Mouse (Mus musculus) erythroblast, adult 5-6 weeks (primary cell): ENCODE measurements around the gene Olfr1104. TPM values are rescaled to one million over a fixed set of nuclear protein-coding genes. Genes with fewer than 3 reads are reported as not detected.

Source experiments
- ATAC-seq: replicated peaks from 2 replicates; pipeline ENCODE4 v1.8.0; 2016; ENCODE audit warnings: moderate number of reproducible peaks, mild to moderate bottlenecking, moderate TSS enrichment, inconsistent platforms; ENCODE audit not compliant: poor library complexity, low FRiP score, severe bottlenecking
- total RNA-seq, 2 experiments: library from RNA; stranded (forward) in 1 of 2; stranded (reverse) in 1 of 2; fragments of 150-400 nt in 1 of 2; fragments of 200-764, 138-1000 nt in 1 of 2; gene quantifications; 2 replicates each; pipeline versions ENCODE4 v1.2.3 to v1.2.4; 2015 to 2017; ENCODE audit warnings: low replicate concordance in 2 of 2

The Olfr1104 gene
- not detected in 2 replicates for total RNA-seq (2015; ENCODE audit: low replicate concordance)
- not detected in 2 replicates for total RNA-seq (2017; ENCODE audit: low replicate concordance)

- no peak for ATAC-seq
Measured at GRCm38 (mm10) chr2:87026980-87027379, at the start of gene Olfr1104. Gene Olfr1104 (minus strand): TSS chr2:87027080.

- ATAC-seq, result no peak
Measured at GRCm38 (mm10) chr2:87075717-87076116, 48.8 kb upstream of the Olfr1104 start, which contains the start of gene Olfr1107. Gene Olfr1107 (minus strand): TSS chr2:87075817.

DNA sequence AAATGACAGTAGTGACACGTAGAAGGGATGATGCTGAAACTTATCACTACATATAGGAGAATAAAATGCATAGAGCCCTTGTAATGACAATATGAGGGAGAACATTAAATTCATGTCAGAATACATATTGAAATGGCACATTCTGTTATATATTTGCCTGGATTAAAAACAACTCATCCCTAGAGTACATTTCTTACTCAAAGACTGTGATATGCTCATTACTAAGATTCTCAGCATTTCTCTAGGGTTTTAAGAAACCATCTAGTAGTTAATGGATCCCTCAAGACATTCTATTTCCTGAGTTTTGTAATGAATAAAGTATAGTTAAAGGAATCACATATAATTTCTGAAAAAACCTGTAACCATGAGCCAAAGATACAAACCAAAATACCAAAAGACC lies 25.3 kb upstream of the Olfr1104 start, which contains the start of gene Olfr1106:
Gene Olfr1106, minus strand, starts transcription at position 101 of the 400 bp plus-strand sequence.
- no peak for ATAC-seq

DNA sequence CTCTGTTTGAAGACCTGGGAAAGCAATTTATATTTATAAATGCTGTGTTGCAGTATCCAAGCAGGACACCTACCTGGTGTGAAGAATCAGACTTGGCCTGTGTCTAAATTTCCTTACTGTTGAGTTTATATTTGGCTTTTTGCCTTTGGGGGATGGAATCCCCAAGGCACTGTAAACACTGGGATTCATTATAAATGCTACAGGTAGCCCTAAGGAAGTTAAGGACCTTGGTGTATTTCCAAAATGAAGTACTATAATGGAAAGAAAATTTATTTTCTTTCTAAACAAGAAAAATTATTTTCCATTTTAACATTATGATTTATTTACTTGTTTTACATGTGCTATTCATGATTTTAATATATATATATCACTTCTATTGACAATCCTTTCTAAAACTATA lies 9.6 kb upstream of the Olfr1104 start, which contains the start of gene Olfr1105:
Gene Olfr1105, minus strand, starts transcription at position 101 of the 400 bp plus-strand sequence.
- no peak for ATAC-seq

DNA sequence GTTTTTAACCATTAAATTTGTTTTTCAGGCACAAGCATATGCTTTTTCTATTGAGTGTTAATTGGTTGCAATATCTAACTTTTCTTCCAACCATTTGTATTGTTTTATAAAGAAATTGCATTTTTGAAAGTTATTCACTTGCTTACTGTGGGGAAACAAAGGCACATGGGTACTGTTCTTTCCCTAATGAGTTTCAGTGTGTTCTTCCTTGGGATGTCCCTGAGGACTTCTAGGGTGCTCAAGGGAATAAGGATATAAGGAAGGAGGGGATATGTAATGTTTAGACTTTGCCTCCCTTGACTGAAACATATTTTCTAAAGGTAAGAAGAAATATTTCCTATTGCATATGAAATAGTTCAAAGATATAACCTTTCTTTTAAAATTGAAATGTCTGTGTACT lies 28.8 kb downstream of the Olfr1104 start, which contains the start of gene Olfr1102:
Gene Olfr1102, plus strand, starts transcription at position 301 of the 400 bp plus-strand sequence.
- no peak for ATAC-seq

DNA sequence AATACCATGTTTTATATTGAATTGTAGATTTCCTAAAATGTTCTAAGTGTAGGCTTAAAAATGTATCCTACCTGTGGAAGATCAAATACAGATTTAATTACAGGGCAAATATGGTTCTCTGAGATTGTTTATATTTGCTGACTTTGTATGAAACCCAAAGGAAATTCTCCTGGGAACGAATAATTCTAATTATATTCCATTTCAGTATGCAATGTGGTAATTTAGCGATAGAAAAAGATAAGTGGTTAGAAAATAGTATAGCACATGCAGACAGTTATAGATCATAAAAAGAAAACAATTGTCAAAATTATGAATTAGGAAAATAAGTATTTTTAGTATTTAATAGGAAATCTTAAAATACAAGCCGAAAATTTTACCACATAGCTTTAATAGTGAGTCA lies 35.8 kb downstream of the Olfr1104 start, which contains the start of gene Olfr1101:
Gene Olfr1101, minus strand, starts transcription at position 101 of the 400 bp plus-strand sequence.
- ATAC-seq, result no peak

- ATAC-seq, result no peak
Measured at GRCm38 (mm10) chr2:86979854-86980253, 47.0 kb downstream of the Olfr1104 start, which contains the start of gene Olfr1100. Gene Olfr1100 (minus strand): TSS chr2:86979954.

Other genes starting within 250 kb of the Olfr1104 start
- not detected in 2 replicates for gene Olfr1093, start 244.6 kb downstream of the Olfr1104 start, total RNA-seq (2015; ENCODE audit: low replicate concordance)
- not detected in 2 replicates for gene Olfr1093, start 244.6 kb downstream of the Olfr1104 start, total RNA-seq (2017; ENCODE audit: low replicate concordance)
- not detected in 2 replicates for gene Olfr141, start 217.1 kb downstream of the Olfr1104 start, total RNA-seq (2015; ENCODE audit: low replicate concordance)
- not detected in 2 replicates for gene Olfr141, start 217.1 kb downstream of the Olfr1104 start, total RNA-seq (2017; ENCODE audit: low replicate concordance)
- gene Olfr1094, start 202.4 kb downstream of the Olfr1104 start, total RNA-seq (2015; ENCODE audit: low replicate concordance), result not detected in 2 replicates
- gene Olfr1094, start 202.4 kb downstream of the Olfr1104 start, total RNA-seq (2017; ENCODE audit: low replicate concordance), result not detected in 2 replicates
- not detected in 2 replicates for gene Olfr1095, start 175.4 kb downstream of the Olfr1104 start, total RNA-seq (2015; ENCODE audit: low replicate concordance)
- gene Olfr1095, start 175.4 kb downstream of the Olfr1104 start, total RNA-seq (2017; ENCODE audit: low replicate concordance), result not detected in 2 replicates
- not detected in 2 replicates for gene Gm13723, start 152.3 kb downstream of the Olfr1104 start, total RNA-seq (2015; ENCODE audit: low replicate concordance)
- not detected in 2 replicates for gene Gm13723, start 152.3 kb downstream of the Olfr1104 start, total RNA-seq (2017; ENCODE audit: low replicate concordance)
- not detected in 2 replicates for gene Olfr1097, start 134.9 kb downstream of the Olfr1104 start, total RNA-seq (2015; ENCODE audit: low replicate concordance)
- not detected in 2 replicates for gene Olfr1097, start 134.9 kb downstream of the Olfr1104 start, total RNA-seq (2017; ENCODE audit: low replicate concordance)
- not detected in 2 replicates for gene Olfr1098, start 102.5 kb downstream of the Olfr1104 start, total RNA-seq (2015; ENCODE audit: low replicate concordance)
- gene Olfr1098, start 102.5 kb downstream of the Olfr1104 start, total RNA-seq (2017; ENCODE audit: low replicate concordance), result not detected in 2 replicates
- gene Olfr1099, start 66.4 kb downstream of the Olfr1104 start, total RNA-seq (2015; ENCODE audit: low replicate concordance), result not detected in 2 replicates
- gene Olfr1099, start 66.4 kb downstream of the Olfr1104 start, total RNA-seq (2017; ENCODE audit: low replicate concordance), result not detected in 2 replicates
- not detected in 2 replicates for gene Olfr1100, start 47.1 kb downstream of the Olfr1104 start, total RNA-seq (2015; ENCODE audit: low replicate concordance)
- not detected in 2 replicates for gene Olfr1100, start 47.1 kb downstream of the Olfr1104 start, total RNA-seq (2017; ENCODE audit: low replicate concordance)
- gene Olfr1101, start 35.9 kb downstream of the Olfr1104 start, total RNA-seq (2015; ENCODE audit: low replicate concordance), result not detected in 2 replicates
- gene Olfr1101, start 35.9 kb downstream of the Olfr1104 start, total RNA-seq (2017; ENCODE audit: low replicate concordance), result not detected in 2 replicates
- not detected in 2 replicates for gene Olfr1102, start 28.7 kb downstream of the Olfr1104 start, total RNA-seq (2015; ENCODE audit: low replicate concordance)
- not detected in 2 replicates for gene Olfr1102, start 28.7 kb downstream of the Olfr1104 start, total RNA-seq (2017; ENCODE audit: low replicate concordance)
- gene Olfr1105, start 9.5 kb upstream of the Olfr1104 start, total RNA-seq (2015; ENCODE audit: low replicate concordance), result not detected in 2 replicates
- not detected in 2 replicates for gene Olfr1105, start 9.5 kb upstream of the Olfr1104 start, total RNA-seq (2017; ENCODE audit: low replicate concordance)
- gene Olfr1106, start 25.2 kb upstream of the Olfr1104 start, total RNA-seq (2015; ENCODE audit: low replicate concordance), result not detected in 2 replicates
- 0.26 TPM in 1 of 2 replicates, not detected in the other for gene Olfr1106, start 25.2 kb upstream of the Olfr1104 start, total RNA-seq (2017; ENCODE audit: low replicate concordance)
- not detected in 2 replicates for gene Olfr1107, start 48.7 kb upstream of the Olfr1104 start, total RNA-seq (2015; ENCODE audit: low replicate concordance)
- gene Olfr1107, start 48.7 kb upstream of the Olfr1104 start, total RNA-seq (2017; ENCODE audit: low replicate concordance), result not detected in 2 replicates
- not detected in 2 replicates for gene Olfr1109, start 68.9 kb upstream of the Olfr1104 start, total RNA-seq (2015; ENCODE audit: low replicate concordance)
- gene Olfr1109, start 68.9 kb upstream of the Olfr1104 start, total RNA-seq (2017; ENCODE audit: low replicate concordance), result not detected in 2 replicates
- gene Olfr259, start 87.5 kb upstream of the Olfr1104 start, total RNA-seq (2015; ENCODE audit: low replicate concordance), result not detected in 2 replicates
- gene Olfr259, start 87.5 kb upstream of the Olfr1104 start, total RNA-seq (2017; ENCODE audit: low replicate concordance), result not detected in 2 replicates
- gene Olfr1110, start 113.2 kb upstream of the Olfr1104 start, total RNA-seq (2015; ENCODE audit: low replicate concordance), result not detected in 2 replicates
- gene Olfr1110, start 113.2 kb upstream of the Olfr1104 start, total RNA-seq (2017; ENCODE audit: low replicate concordance), result 0.17 TPM in 1 of 2 replicates, not detected in the other
- gene Olfr1111, start 125.5 kb upstream of the Olfr1104 start, total RNA-seq (2015; ENCODE audit: low replicate concordance), result not detected in 2 replicates
- gene Olfr1111, start 125.5 kb upstream of the Olfr1104 start, total RNA-seq (2017; ENCODE audit: low replicate concordance), result not detected in 2 replicates
- gene Olfr1112, start 160.7 kb upstream of the Olfr1104 start, total RNA-seq (2015; ENCODE audit: low replicate concordance), result not detected in 2 replicates
- not detected in 2 replicates for gene Olfr1112, start 160.7 kb upstream of the Olfr1104 start, total RNA-seq (2017; ENCODE audit: low replicate concordance)
- gene Olfr1113, start 181.9 kb upstream of the Olfr1104 start, total RNA-seq (2015; ENCODE audit: low replicate concordance), result not detected in 2 replicates
- gene Olfr1113, start 181.9 kb upstream of the Olfr1104 start, total RNA-seq (2017; ENCODE audit: low replicate concordance), result not detected in 2 replicates
- gene Olfr1115, start 220.9 kb upstream of the Olfr1104 start, total RNA-seq (2015; ENCODE audit: low replicate concordance), result not detected in 2 replicates
- 0.70 TPM in 1 of 2 replicates, not detected in the other for gene Olfr1115, start 220.9 kb upstream of the Olfr1104 start, total RNA-seq (2017; ENCODE audit: low replicate concordance)
- not detected in 2 replicates for gene Olfr1116, start 240.5 kb upstream of the Olfr1104 start, total RNA-seq (2015; ENCODE audit: low replicate concordance)
- under 0.01 TPM in 1 of 2 replicates, not detected in the other for gene Olfr1116, start 240.5 kb upstream of the Olfr1104 start, total RNA-seq (2017; ENCODE audit: low replicate concordance)